Mouse (Mus musculus): Measurements from ENCODE around the gene Jaml. TPM values are rescaled to one million over a fixed set of nuclear protein-coding genes. Genes with fewer than 3 reads are reported as not detected.

Jaml gene
- total RNA-seq, 4 experiments from 2014 or later: 2.2 to 3.9 (median 2.9) TPM

- no peak for DNase-seq
These were observed 5.6 kb downstream of the Jaml start for GRCm38 (mm10) chr9:45084556-45084955.

GRCm38 (mm10) chr9:45085741-45086690 is 7.0 kb downstream of the Jaml start:
- DNase-seq: no peak

GRCm38 (mm10) chr9:45088040-45088439 is 9.1 kb downstream of the Jaml start:
- DNase-seq: no peak

- no peak for DNase-seq
These were observed 11.8 kb downstream of the Jaml start for GRCm38 (mm10) chr9:45090811-45091210.

GRCm38 (mm10) chr9:45092641-45093040 is 13.7 kb downstream of the Jaml start:
- peak; percentile 15 for DNase-seq

- no peak for DNase-seq
These were observed 16.4 kb downstream of the Jaml start for GRCm38 (mm10) chr9:45095149-45095937.

- no peak for DNase-seq
These were observed 18.9 kb downstream of the Jaml start for GRCm38 (mm10) chr9:45097877-45098276.

GRCm38 (mm10) chr9:45098426-45098825 is 19.4 kb downstream of the Jaml start:
- DNase-seq: no peak

GRCm38 (mm10) chr9:45102528-45102927 is 23.5 kb downstream of the Jaml start:
- DNase-seq: no peak

- no peak for DNase-seq
These were observed 24.4 kb downstream of the Jaml start for GRCm38 (mm10) chr9:45103211-45103979.

GRCm38 (mm10) chr9:45105596-45106374 is 26.8 kb downstream of the Jaml start:
- DNase-seq: no peak

GRCm38 (mm10) chr9:45115706-45116105 is 36.7 kb downstream of the Jaml start:
- no peak for DNase-seq

- no peak for DNase-seq
These were observed 37.8 kb downstream of the Jaml start for GRCm38 (mm10) chr9:45116819-45117218.

- DNase-seq: no peak
These were observed 38.9 kb downstream of the Jaml start, which contains the start of gene Scn2b for GRCm38 (mm10) chr9:45117741-45118431. Gene Scn2b, plus strand, starts transcription at chr9:45117782.

- DNase-seq: no peak
These were observed 39.6 kb downstream of the Jaml start for GRCm38 (mm10) chr9:45118552-45118951.

GRCm38 (mm10) chr9:45119316-45119953 is 40.5 kb downstream of the Jaml start:
- DNase-seq: no peak

- no peak for DNase-seq
These were observed 41.1 kb downstream of the Jaml start for GRCm38 (mm10) chr9:45119954-45120530.

GRCm38 (mm10) chr9:45120567-45120966 is 41.6 kb downstream of the Jaml start:
- DNase-seq: no peak

- DNase-seq: no peak
These were observed 42.0 kb downstream of the Jaml start for GRCm38 (mm10) chr9:45121001-45121400.

GRCm38 (mm10) chr9:45121769-45122168 is 42.8 kb downstream of the Jaml start:
- DNase-seq: no peak
